In genomic region chr11:31550747-31551613, GRCm38 (mm10) we compare ENCODE assay signal across 9 mouse cellular contexts.
DNase-seq lines count a peak whose midpoint lies in the region; ATAC-seq lines count a peak whose summit lies in the region.
"Had no signal": no experiment of that assay in that cellular context is flagged by ENCODE, and none has a peak within 500 bp of the region (broad histone marks: within the 10 kb centered on the region; RNA-seq: fewer than 3 reads in every experiment).

No protein-coding gene starts in this region.

- no peaks in the 10 kb centered on the region for H3K4me1 ChIP-seq in forebrain, embryonic 14.5 days (ENCODE audit: control insufficient read depth, insufficient read depth, low read length)
- H3K4me1 ChIP-seq in intestine, embryonic 15.5 days (replicated peaks) = 0 out of 2 replicates have a peak, but pooled peaks cover 8% of the 10 kb centered on the region
- H3K4me1 ChIP-seq: neural tube, embryonic 13.5 days had no signal

- intact Hi-C loops in left cerebral cortex, postnatal 4 days (cut with DNase I) = no loop called here

- no peaks in the 10 kb centered on the region for H3K36me3 ChIP-seq in forebrain, embryonic 14.5 days (ENCODE audit: control insufficient read depth, insufficient read depth, low read length)
- no peaks in the 10 kb centered on the region for H3K36me3 ChIP-seq in intestine, embryonic 15.5 days
- H3K36me3 ChIP-seq: neural tube, embryonic 13.5 days had no signal

- no peak overlapping the region for H3K9ac ChIP-seq in forebrain, embryonic 14.5 days (ENCODE audit: low read length)
- H3K9ac ChIP-seq in intestine, embryonic 15.5 days = no peak overlapping the region
- H3K9ac ChIP-seq: neural tube, embryonic 13.5 days had no signal

- DNase-seq in left cerebral cortex, postnatal 4 days = peak; percentile 45
- no peak for DNase-seq in left cerebral cortex, adult 11 months (ENCODE audit: low spot score)
- DNase-seq in forebrain, embryonic 14.5 days (ENCODE audit: low spot score) = peak; percentile 8
- DNase-seq in lung, postnatal 36 days = peak; percentile 72
- no peak for DNase-seq in adrenal gland, postnatal 25 days
- DNase-seq in adrenal gland, postnatal 14 days = no peak

- no peak overlapping the region for H3K4me3 ChIP-seq in forebrain, embryonic 14.5 days (ENCODE audit: low read depth, low read length)
- H3K4me3 ChIP-seq in intestine, embryonic 15.5 days (replicated peaks) = no peak overlapping the region
- H3K4me3 ChIP-seq: neural tube, embryonic 13.5 days had no signal

- H3K4me2 ChIP-seq in forebrain, embryonic 14.5 days (ENCODE audit: low read length) = no peak overlapping the region
- H3K4me2 ChIP-seq in intestine, embryonic 15.5 days (replicated peaks) = no peak overlapping the region
- H3K4me2 ChIP-seq: neural tube, embryonic 13.5 days had no signal

- no peak overlapping the region for H3K27ac ChIP-seq in forebrain, embryonic 14.5 days (ENCODE audit: low read depth, low read length)
- 0 out of 2 replicates have a peak overlapping the region, but pooled peaks have one; percentile 32 for H3K27ac ChIP-seq in intestine, embryonic 15.5 days
- H3K27ac ChIP-seq: neural tube, embryonic 13.5 days had no signal

- WGBS in forebrain, embryonic 14.5 days = 66% methylated on average over 6 of the region's 6 CpGs
- WGBS in intestine, embryonic 15.5 days = 44% methylated on average over 6 of the region's 6 CpGs

- H3K9me3 ChIP-seq in forebrain, embryonic 14.5 days (replicated peaks; ENCODE audit: control insufficient read depth, low read length) = no peaks in the 10 kb centered on the region
- no peaks in the 10 kb centered on the region for H3K9me3 ChIP-seq in intestine, embryonic 15.5 days

- no peaks in the 10 kb centered on the region for H3K27me3 ChIP-seq in forebrain, embryonic 14.5 days (replicated peaks; ENCODE audit: control insufficient read depth, insufficient read depth, low read length)
- H3K27me3 ChIP-seq in intestine, embryonic 15.5 days (replicated peaks) = no peaks in the 10 kb centered on the region
- H3K27me3 ChIP-seq: neural tube, embryonic 13.5 days had no signal

- ATAC-seq in forebrain, embryonic 14.5 days = no peak
- peak; percentile 56; the same call in 1 of the 2 replicates for ATAC-seq in intestine, embryonic 15.5 days
- no peak for ATAC-seq in megakaryocyte-erythroid progenitor cell, adult 5-6 weeks (replicated peaks; ENCODE audit: low FRiP score, low TSS enrichment, poor library complexity, severe bottlenecking)

Comparison
In these comparisons a context has a peak if more than half of its experiments do, and no peak if none do; other contexts are left out.
1. DNase-seq: peak in left cerebral cortex, postnatal 4 days (single experiment), forebrain, embryonic 14.5 days (single experiment) and lung, postnatal 36 days (single experiment); none in left cerebral cortex, adult 11 months (single experiment), adrenal gland, postnatal 25 days (single experiment) and adrenal gland, postnatal 14 days (single experiment).